ENCODE assay signal across 1 mouse cellular context in the genomic region with DNA sequence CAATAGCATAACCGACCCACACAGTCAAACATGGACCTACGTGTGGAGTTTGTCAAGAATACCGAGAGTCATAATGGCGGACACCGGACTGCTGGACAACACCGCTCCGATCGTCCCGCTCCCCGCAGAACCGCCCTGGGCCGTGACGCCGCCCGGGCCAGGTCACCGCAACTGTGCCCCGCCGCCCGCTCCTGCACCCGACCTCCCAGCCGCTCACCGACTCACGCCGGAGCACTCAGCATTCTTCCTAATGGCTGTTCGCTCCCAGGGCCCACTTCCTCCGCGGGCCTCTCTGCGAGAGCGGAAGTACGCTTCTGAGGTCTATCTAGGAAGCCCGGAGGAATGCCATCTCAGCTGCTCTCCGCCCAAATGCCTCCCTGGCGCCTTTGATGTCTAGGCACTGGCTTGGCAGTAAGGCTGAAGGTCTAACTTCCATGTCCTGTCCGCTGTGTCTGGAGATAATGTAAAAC.
TF ChIP-seq lines count a peak whose summit lies in the region.

TSS of gene Zfp445 (minus strand) at position 310 of the 470 bp plus-strand sequence.

TF ChIP-seq in CH12.LX, 34 proteins besides CTCF, POLR2A, EP300 and RAD21 (continued from another document):
- TF ChIP-seq ELF1 (IDR thresholded peaks at IDR 0.05; ENCODE audit: low read depth, low read length) = peak; percentile 88
- no peak for TF ChIP-seq ZKSCAN1 (IDR thresholded peaks at IDR 0.05; ENCODE audit: borderline replicate concordance, low read depth, low read length)
- TF ChIP-seq HCFC1 (IDR thresholded peaks at IDR 0.05; ENCODE audit: low read depth, low read length) = peak; percentile 88
- TF ChIP-seq USF1 (IDR thresholded peaks at IDR 0.05; ENCODE audit: low read depth, low read length) = no peak
- no peak for TF ChIP-seq JUN (IDR thresholded peaks at IDR 0.05; ENCODE audit: insufficient read depth, low read depth, low read length)
- peak; percentile 56 for TF ChIP-seq NRF1 (IDR thresholded peaks at IDR 0.05; ENCODE audit: low read depth, low read length)
- peak; percentile 69; the same call in 1 of the 2 replicates for TF ChIP-seq POLR2AphosphoS2 (IDR thresholded peaks at IDR 0.05; ENCODE audit: low read depth, low read length)
- no peak for TF ChIP-seq ZNF384 (IDR thresholded peaks at IDR 0.05; ENCODE audit: low read depth, low read length)
- no peak; the same call in 1 of the 2 replicates for TF ChIP-seq MAX (IDR thresholded peaks at IDR 0.05; ENCODE audit: low read length)
- TF ChIP-seq SIN3A (IDR thresholded peaks at IDR 0.05; ENCODE audit: low read length) = peak; percentile 73
- peak; percentile 86; the same call in 1 of the 2 replicates for TF ChIP-seq ZMIZ1 (IDR thresholded peaks at IDR 0.05; ENCODE audit: low read depth, low read length)
- TF ChIP-seq MEF2A (IDR thresholded peaks at IDR 0.05; ENCODE audit: borderline replicate concordance, low read depth, low read length) = peak; percentile 61; the same call in 1 of the 2 replicates
- peak; percentile 89 for TF ChIP-seq TCF12 (IDR thresholded peaks at IDR 0.05; ENCODE audit: low read depth, low read length)
- no peak for TF ChIP-seq ETS1 (conservative IDR thresholded peaks at IDR 0.05; ENCODE audit: low read depth, low read length)
- no peak for TF ChIP-seq MAFK (IDR thresholded peaks at IDR 0.05; ENCODE audit: insufficient replicate concordance, low read length)
- no peak for TF ChIP-seq E2F4 (IDR thresholded peaks at IDR 0.05; ENCODE audit: insufficient replicate concordance, low read depth, low read length)
- TF ChIP-seq PAX5 (IDR thresholded peaks at IDR 0.05; ENCODE audit: low read length) = no peak
